Mouse (Mus musculus) left cerebral cortex, postnatal 4 days (tissue): ENCODE results near the gene Fbn1. TPM values are rescaled to one million over a fixed set of nuclear protein-coding genes. Genes with fewer than 3 reads are reported as not detected.
A peak's percentile ranks its signal among the peaks of the same experiment; 100 is the strongest.
"Not testable (repeated sequence)": the region's sequence is repeated elsewhere in the genome, so short reads cannot be mapped to it uniquely, and the experiment has no call there.

ENCODE experiments used
- DNase-seq: peaks from one replicate; pipeline ENCODE4 v3.0.0-alpha.2; 2022
- intact Hi-C: fragments of 180-260 bp; cut with DNase I; formaldehyde crosslinking; loops from one replicate; pipeline ENCODE4 v1.15.1; 2025
- total RNA-seq, 2 experiments: library from RNA; stranded (reverse); gene quantifications; 2 replicates each; pipeline ENCODE4 v1.2.3; 2021

Fbn1 gene
- total RNA-seq, 2 experiments from 2014 or later = 17.4 to 18.3 TPM

- intact Hi-C loops = no loop called here
- DNase-seq = no peak
These were observed 202.1 kb downstream of the Fbn1 start for GRCm38 (mm10) chr2:125305671-125306070.

GRCm38 (mm10) chr2:125304746-125305145, 203.0 kb downstream of the Fbn1 start:
- no peak for DNase-seq
- intact Hi-C loops = no loop called here

GRCm38 (mm10) chr2:125303764-125304384, 203.9 kb downstream of the Fbn1 start:
- intact Hi-C loops = no loop called here
- no peak for DNase-seq

- DNase-seq = no peak
- intact Hi-C loops = no loop called here
These were observed 205.2 kb downstream of the Fbn1 start for GRCm38 (mm10) chr2:125302625-125302924.

GRCm38 (mm10) chr2:125301877-125302624, 205.7 kb downstream of the Fbn1 start:
- no peak for DNase-seq
- intact Hi-C loops = no loop called here

- no peak for DNase-seq
- intact Hi-C loops = no loop called here
These were observed 209.0 kb downstream of the Fbn1 start for GRCm38 (mm10) chr2:125298841-125299240.

GRCm38 (mm10) chr2:125295526-125295925, 212.3 kb downstream of the Fbn1 start:
- DNase-seq = no peak

GRCm38 (mm10) chr2:125293969-125294491, 213.8 kb downstream of the Fbn1 start:
- no peak for DNase-seq
- intact Hi-C loops = no loop called here

More at GRCm38 (mm10) chr2:125295526-125295925, 212.3 kb downstream of the Fbn1 start:
- intact Hi-C loops = no loop called here

GRCm38 (mm10) chr2:125292616-125293015, 215.2 kb downstream of the Fbn1 start:
- intact Hi-C loops = no loop called here
- no peak for DNase-seq

- DNase-seq = no peak
- intact Hi-C loops = no loop called here
These were observed 216.7 kb downstream of the Fbn1 start for GRCm38 (mm10) chr2:125291101-125291500.

- DNase-seq = no peak
- intact Hi-C loops = no loop called here
These were observed 217.4 kb downstream of the Fbn1 start for GRCm38 (mm10) chr2:125290197-125290965.

GRCm38 (mm10) chr2:125285777-125286176, 222.0 kb downstream of the Fbn1 start:
- peak; percentile 17 for DNase-seq
- intact Hi-C loops = no loop called here

- no peak for DNase-seq
- intact Hi-C loops = no loop called here
These were observed 225.2 kb downstream of the Fbn1 start for GRCm38 (mm10) chr2:125282334-125283206.

- intact Hi-C loops, DNase-seq: not testable (repeated sequence)
These were observed 227.8 kb downstream of the Fbn1 start for GRCm38 (mm10) chr2:125279995-125280394.

- intact Hi-C loops = no loop called here
- DNase-seq = no peak
These were observed 229.3 kb downstream of the Fbn1 start for GRCm38 (mm10) chr2:125278474-125278873.

- DNase-seq = no peak
- intact Hi-C loops = no loop called here
These were observed 231.1 kb downstream of the Fbn1 start for GRCm38 (mm10) chr2:125276692-125277091.

GRCm38 (mm10) chr2:125275617-125276016, 232.2 kb downstream of the Fbn1 start:
- DNase-seq = no peak
- intact Hi-C loops = no loop called here

GRCm38 (mm10) chr2:125268876-125269275, 238.9 kb downstream of the Fbn1 start:
- DNase-seq = no peak
- intact Hi-C loops = no loop called here

- intact Hi-C loops = loop anchor here (5.0 kb wide), 2 partner anchors 344 to 1259 kb away; no protein-coding TSS in a partner anchor
- DNase-seq = no peak
These were observed 244.0 kb downstream of the Fbn1 start for GRCm38 (mm10) chr2:125263753-125264152.

GRCm38 (mm10) chr2:125263056-125263455, 244.7 kb downstream of the Fbn1 start:
- intact Hi-C loops = loop anchor here (5.0 kb wide), 2 partner anchors 344 to 1259 kb away; no protein-coding TSS in a partner anchor
- DNase-seq = peak; percentile 48
